Mouse (Mus musculus) neural tube, embryonic 11.5 days (tissue): ENCODE measurements around the gene Shroom1. TPM values are rescaled to one million over a fixed set of nuclear protein-coding genes. Genes with fewer than 3 reads are reported as not detected.

Experiments used
- ATAC-seq: fragments of 200-750 bp; cut with Nextera tagmentation; 2 replicates; pipeline ENCODE4 v1.8.0; 2017; ENCODE audit warnings: moderate number of reproducible peaks, mild to moderate bottlenecking, moderate TSS enrichment, moderate library complexity; ENCODE audit not compliant: insufficient read depth, low FRiP score, low TSS enrichment
- DNase-seq: peaks from one replicate; pipeline ENCODE4 v3.0.0-alpha.2; 2015; ENCODE audit warnings: low spot score
- H3K27ac ChIP-seq: fragments of 300-500 bp; sonication (generic); 2 replicates; pipeline ENCODE4 v1.5.1; 2014; ENCODE audit warnings: low read depth, mild to moderate bottlenecking, low read length
- H3K27me3 ChIP-seq: fragments of 300-500 bp; sonication (generic); 2 replicates; pipeline ENCODE4 v1.6.1; 2014; ENCODE audit warnings: mild to moderate bottlenecking, low read length, mixed read lengths; ENCODE audit not compliant: control insufficient read depth, insufficient read depth
- H3K36me3 ChIP-seq: fragments of 300-500 bp; sonication (generic); 2 replicates; pipeline ENCODE4 v1.6.1; 2014; ENCODE audit warnings: mild to moderate bottlenecking, low read length, moderate library complexity, mixed read lengths; ENCODE audit not compliant: control insufficient read depth, insufficient read depth
- H3K4me1 ChIP-seq: fragments of 300-500 bp; sonication (generic); 2 replicates; pipeline ENCODE4 v1.6.1; 2014; ENCODE audit warnings: low read length, mixed read lengths; ENCODE audit not compliant: control insufficient read depth, insufficient read depth
- H3K4me2 ChIP-seq: fragments of 300-500 bp; sonication (generic); 2 replicates; pipeline ENCODE4 v1.6.1; 2014; ENCODE audit warnings: low read depth, mild to moderate bottlenecking, moderate library complexity
- H3K4me3 ChIP-seq: fragments of 300-500 bp; sonication (generic); 2 replicates; pipeline ENCODE4 v1.5.1; 2014; ENCODE audit warnings: low read depth, low read length
- H3K9ac ChIP-seq: fragments of 300-500 bp; sonication (generic); 2 replicates; pipeline ENCODE4 v1.6.1; 2014; ENCODE audit warnings: mild to moderate bottlenecking, low read length
- H3K9me3 ChIP-seq: fragments of 300-500 bp; sonication (generic); 2 replicates; pipeline ENCODE4 v1.6.1; 2016; ENCODE audit warnings: low read length; ENCODE audit not compliant: control insufficient read depth
- WGBS: fragments of 180-500 bp; shearing (Covaris S2); extraction: QIAGEN DNeasy Blood & Tissue Kit; methylation state at CpG from one replicate; pipeline ENCODE4 v1.1.7; 2014; 5-methylcytosine and 5-hydroxymethylcytosine counted together
- polyA plus RNA-seq: library from polyadenylated mRNA; unstranded; fragments of >200 nt; fragmentation: Nextera tagmentation; extraction: Ambion mirVana; gene quantifications from 2 replicates; pipeline ENCODE4 v1.2.1, GENCODE M21; 2014

Gene Shroom1
- polyA plus RNA-seq, 1 experiment from 2014 or later, result 1.5 TPM

DNA sequence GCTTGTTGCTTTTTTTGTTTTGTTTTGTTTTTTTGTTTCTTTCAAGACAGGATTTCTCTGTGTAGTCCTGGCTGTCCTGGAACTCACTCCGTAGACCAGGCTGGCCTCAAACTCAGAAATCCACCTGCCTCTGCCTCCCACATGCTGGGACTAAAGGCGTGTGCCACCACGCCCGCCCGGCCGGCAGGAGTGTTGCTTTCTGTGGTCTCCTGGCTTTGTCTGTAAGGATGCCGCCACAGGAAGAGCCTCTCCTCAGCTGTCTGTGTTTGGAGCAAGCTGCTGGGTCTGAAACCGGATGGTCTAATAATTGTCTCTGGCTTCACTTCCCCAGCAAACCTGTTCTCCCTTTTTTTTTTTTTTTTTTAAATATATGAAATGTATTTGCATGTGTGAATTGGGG lies 21.5 kb upstream of the Shroom1 start:
- no peak for ATAC-seq
- 82% methylated on average over 8 of the region's 8 CpGs for WGBS

DNA sequence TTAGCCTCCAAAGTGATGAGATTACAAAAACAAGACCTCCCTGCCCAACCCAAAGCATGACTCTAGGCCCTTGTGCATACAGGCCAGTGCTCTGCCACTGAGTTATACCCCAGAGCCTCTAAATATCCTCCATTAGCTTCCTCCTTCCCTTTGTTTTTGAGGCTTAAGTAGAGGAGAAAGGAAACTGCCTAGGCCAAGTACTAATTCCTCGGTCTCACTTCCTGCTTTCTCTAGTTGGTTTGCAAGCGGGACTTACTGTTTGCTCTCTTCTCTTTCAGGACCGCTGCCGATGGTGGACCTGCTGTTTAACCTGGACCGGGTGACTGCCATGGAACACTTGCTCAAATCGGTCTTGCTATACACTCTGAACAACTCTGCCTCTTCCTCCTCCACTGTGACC lies 20.7 kb upstream of the Shroom1 start:
- H3K27ac ChIP-seq, result no peak overlapping the region
- no peaks in the 10 kb centered on the region for H3K9me3 ChIP-seq
- no peak overlapping the region for H3K4me2 ChIP-seq
- 89% methylated on average over 6 of the region's 6 CpGs for whole genome bisulfite sequencing
- H3K36me3 ChIP-seq, result no peaks in the 10 kb centered on the region
- no peaks in the 10 kb centered on the region for H3K4me1 ChIP-seq
- no peak overlapping the region for H3K4me3 ChIP-seq
- H3K27me3 ChIP-seq, result no peaks in the 10 kb centered on the region
- H3K9ac ChIP-seq, result no peak overlapping the region
- ATAC-seq, result no peak
- DNase-seq, result no peak

More for the DNA sequence above, 21.5 kb upstream of the Shroom1 start:
- Histone ChIP-seq H3K4me1 (no peaks in the 10 kb centered on the region), H3K9me3 (no peaks in the 10 kb centered on the region), H3K4me3 (no peak overlapping the region), H3K4me2 (no peak overlapping the region), H3K27me3 (no peaks in the 10 kb centered on the region), H3K9ac (no peak overlapping the region), H3K36me3 (no peaks in the 10 kb centered on the region), H3K27ac (no peak overlapping the region)
- no peak for DNase-seq

DNA sequence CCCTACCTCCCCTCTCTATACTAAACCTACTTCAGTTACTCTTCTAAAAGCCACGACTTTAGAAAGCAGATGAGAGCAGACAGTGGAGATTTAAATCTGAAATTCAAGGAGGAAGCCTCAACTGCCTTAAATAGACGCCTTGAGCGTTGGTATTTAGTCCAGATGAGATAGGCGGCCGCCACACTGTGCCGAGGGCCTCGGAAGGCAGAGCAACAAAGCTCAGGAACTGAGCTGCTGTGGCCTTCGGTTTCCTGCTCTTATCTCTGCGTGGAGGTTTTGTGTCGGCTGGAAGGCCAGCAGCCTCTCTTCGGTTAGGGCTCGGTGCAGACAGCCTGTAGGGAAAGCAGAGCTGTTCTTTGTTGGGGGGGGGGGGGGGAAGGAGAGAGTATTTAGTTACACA lies 15.1 kb upstream of the Shroom1 start:
- ATAC-seq (no peak), DNase-seq (no peak)
- Histone ChIP-seq H3K36me3 (no peaks in the 10 kb centered on the region), H3K27ac (no peak overlapping the region), H3K27me3 (no peaks in the 10 kb centered on the region), H3K4me2 (no peak overlapping the region), H3K4me3 (no peak overlapping the region), H3K9ac (no peak overlapping the region), H3K9me3 (no peaks in the 10 kb centered on the region), H3K4me1 (no peaks in the 10 kb centered on the region)
- WGBS, result 69% methylated on average over 12 of the region's 12 CpGs

DNA sequence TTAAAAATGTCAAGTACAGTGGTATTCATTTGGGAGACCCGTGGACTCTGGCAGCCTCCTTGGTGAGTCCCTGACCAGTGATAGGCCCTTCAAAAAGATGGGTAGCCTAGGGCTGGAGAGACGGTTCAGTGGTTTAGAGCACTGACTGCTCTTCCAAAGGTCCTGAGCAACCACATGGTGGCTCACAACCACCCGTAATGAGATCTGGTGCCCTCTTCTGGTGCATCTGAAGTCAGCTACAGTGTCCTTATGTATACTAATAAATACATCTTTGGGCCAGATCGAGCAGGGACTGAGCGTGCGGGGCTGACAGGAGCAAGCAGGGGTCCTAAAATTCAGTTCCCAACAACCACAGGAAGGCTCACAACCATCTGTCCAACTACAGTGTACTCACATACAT lies 13.1 kb upstream of the Shroom1 start:
- 41% methylated on average over 6 of the region's 6 CpGs for WGBS
- DNase-seq, result no peak

DNA sequence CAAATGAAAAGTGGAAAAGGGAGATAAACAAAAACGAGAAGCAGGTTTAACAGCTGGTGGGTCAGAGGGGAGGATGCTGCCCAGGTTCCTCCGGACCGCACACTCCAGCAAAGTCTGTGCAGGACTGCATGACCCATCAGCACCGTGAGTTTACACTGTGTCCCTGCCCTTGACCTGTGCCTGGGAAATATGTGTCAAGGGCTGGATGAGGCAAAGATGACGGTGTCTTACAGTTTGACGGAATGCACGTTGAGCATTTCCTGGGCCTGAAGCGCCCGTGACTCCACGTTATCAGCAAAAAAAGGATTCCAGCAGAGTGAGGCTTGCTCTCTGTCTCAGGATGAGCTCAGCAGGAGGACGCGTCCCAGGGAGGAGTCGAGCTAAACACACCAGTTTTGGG lies 11.4 kb upstream of the Shroom1 start:
- H3K27ac ChIP-seq, result no peak overlapping the region
- H3K36me3 ChIP-seq, result no peaks in the 10 kb centered on the region
- no peaks in the 10 kb centered on the region for H3K9me3 ChIP-seq
- ATAC-seq (no peak), DNase-seq (no peak)
- no peaks in the 10 kb centered on the region for H3K27me3 ChIP-seq
- H3K4me3 ChIP-seq, result no peak overlapping the region
- no peak overlapping the region for H3K4me2 ChIP-seq
- 67% methylated on average over 13 of the region's 13 CpGs for WGBS
- H3K9ac ChIP-seq, result no peak overlapping the region
- H3K4me1 ChIP-seq, result no peaks in the 10 kb centered on the region

More for the DNA sequence above, 13.1 kb upstream of the Shroom1 start:
- H3K36me3 ChIP-seq, result no peaks in the 10 kb centered on the region
- no peak for ATAC-seq
- H3K4me2 ChIP-seq, result no peak overlapping the region
- no peaks in the 10 kb centered on the region for H3K4me1 ChIP-seq
- H3K4me3 ChIP-seq, result no peak overlapping the region
- H3K9ac ChIP-seq, result no peak overlapping the region
- H3K27ac ChIP-seq, result no peak overlapping the region
- H3K9me3 ChIP-seq, result no peaks in the 10 kb centered on the region
- H3K27me3 ChIP-seq, result no peaks in the 10 kb centered on the region

DNA sequence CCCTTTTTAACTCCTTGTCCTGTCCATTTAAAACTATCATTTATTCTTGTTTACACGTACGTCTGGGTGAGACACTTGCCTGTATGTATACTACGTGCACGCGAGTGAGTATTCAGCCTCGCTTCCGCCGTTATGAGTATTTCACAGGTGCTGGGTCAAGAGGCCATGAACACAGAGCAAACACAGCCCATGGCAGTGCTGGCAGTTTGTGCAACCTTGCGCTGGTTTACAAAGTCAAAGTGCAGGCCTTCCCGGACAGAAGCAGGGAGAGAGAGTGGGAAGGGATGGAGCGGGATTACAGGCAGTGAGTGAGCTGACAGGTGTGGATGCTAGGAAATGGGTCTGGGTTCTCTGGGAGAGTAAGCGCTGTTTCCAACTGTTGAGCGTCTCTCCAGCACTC lies 10.8 kb upstream of the Shroom1 start:
- no peak for DNase-seq
- H3K4me3 ChIP-seq, result no peak overlapping the region
- no peaks in the 10 kb centered on the region for H3K27me3 ChIP-seq
- WGBS, result 88% methylated on average over 13 of the region's 13 CpGs
- no peaks in the 10 kb centered on the region for H3K4me1 ChIP-seq
- no peak overlapping the region for H3K9ac ChIP-seq
- no peak for ATAC-seq
- H3K9me3 ChIP-seq, result no peaks in the 10 kb centered on the region
- H3K36me3 ChIP-seq, result no peaks in the 10 kb centered on the region
- no peak overlapping the region for H3K4me2 ChIP-seq
- H3K27ac ChIP-seq, result no peak overlapping the region

DNA sequence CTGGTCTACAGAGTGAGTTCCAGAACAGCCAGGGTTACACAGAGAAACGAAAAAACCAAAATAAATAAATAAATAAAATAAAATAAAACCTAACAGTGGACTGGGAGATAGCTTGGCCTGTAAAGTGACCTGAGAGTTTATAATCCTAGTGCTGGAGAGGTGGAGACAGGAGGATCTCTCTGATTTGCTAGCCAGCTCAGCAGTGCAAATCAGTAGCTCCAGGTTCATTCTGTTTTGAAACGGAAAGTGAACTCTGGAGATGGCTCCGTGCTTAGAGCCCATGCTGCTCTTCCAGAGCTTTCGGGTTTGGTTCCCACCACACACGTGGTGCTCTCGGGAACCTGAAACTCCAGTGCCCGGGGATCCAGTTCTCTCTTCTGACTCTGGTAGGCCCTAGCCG lies 9.0 kb upstream of the Shroom1 start:
- Histone ChIP-seq H3K4me2 (no peak overlapping the region), H3K4me1 (no peaks in the 10 kb centered on the region), H3K27me3 (no peaks in the 10 kb centered on the region), H3K36me3 (no peaks in the 10 kb centered on the region), H3K9ac (no peak overlapping the region), H3K4me3 (no peak overlapping the region), H3K9me3 (no peaks in the 10 kb centered on the region), H3K27ac (no peak overlapping the region)
- WGBS, result 90% methylated on average over 8 of the region's 8 CpGs
- ATAC-seq (no peak), DNase-seq (no peak)

DNA sequence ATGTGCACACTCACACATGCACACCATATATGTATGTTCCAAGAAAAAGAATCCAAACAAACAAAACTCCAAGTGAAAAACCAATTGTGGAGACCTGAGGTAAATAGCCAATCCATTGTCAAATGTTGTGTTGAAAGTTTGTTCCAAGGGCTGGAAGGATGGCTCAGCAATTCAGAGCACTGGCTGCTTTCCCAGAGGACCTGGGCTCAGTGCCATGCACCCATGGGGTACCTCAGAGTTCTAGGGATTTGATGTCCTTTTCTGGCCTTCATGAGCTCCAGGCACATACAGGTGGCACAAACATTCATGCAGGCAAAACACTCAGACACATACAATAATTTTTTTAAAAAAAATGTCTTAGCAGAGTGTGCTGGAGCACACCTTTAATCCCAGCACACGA lies 8.5 kb upstream of the Shroom1 start:
- Histone ChIP-seq H3K36me3 (no peaks in the 10 kb centered on the region), H3K4me3 (no peak overlapping the region), H3K27me3 (no peaks in the 10 kb centered on the region), H3K4me2 (no peak overlapping the region), H3K9me3 (no peaks in the 10 kb centered on the region), H3K4me1 (no peaks in the 10 kb centered on the region), H3K9ac (no peak overlapping the region), H3K27ac (no peak overlapping the region)
- WGBS, result 94% methylated on average over 1 of the region's 1 CpGs
- DNase-seq (no peak), ATAC-seq (no peak)

DNA sequence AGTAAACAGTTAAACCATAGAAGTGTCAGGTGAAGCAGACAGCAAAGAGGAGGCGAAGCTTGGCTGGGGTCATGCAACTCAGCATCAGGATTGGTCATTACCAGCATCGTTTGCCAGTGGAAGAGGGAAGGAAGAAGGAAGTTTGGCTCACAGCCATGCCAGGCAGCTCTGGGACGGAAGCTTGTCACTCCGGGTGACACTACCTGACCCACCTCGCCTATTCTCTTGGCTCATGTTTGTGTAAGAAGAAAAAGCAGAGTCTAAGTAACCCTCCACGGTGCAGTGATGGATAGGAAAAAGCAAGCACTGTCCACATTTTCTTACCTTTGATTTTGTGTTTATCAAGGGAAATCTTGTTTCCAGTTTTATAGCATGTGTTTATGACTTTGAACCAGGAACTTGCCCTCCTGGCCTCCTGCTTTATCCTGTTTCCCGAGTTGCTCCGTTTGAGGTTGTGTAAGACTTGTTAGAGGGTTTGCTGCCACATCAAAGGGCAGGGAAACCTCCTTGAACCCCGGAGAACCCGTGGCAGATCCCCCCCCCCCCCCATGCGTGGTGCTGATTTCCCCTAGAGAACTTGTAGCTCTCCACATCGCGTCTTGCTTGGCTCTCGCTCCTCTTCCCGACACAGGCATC lies 6.8 kb upstream of the Shroom1 start:
- DNase-seq, result no peak

More for the DNA sequence above, 6.8 kb upstream of the Shroom1 start:
- H3K36me3 ChIP-seq, result no peaks in the 10 kb centered on the region
- 58% methylated on average over 15 of the region's 15 CpGs for WGBS
- H3K4me1 ChIP-seq, result no peaks in the 10 kb centered on the region
- ATAC-seq, result no peak
- no peaks in the 10 kb centered on the region for H3K9me3 ChIP-seq
- no peaks in the 10 kb centered on the region for H3K27me3 ChIP-seq
- no peak overlapping the region for H3K4me3 ChIP-seq
- no peak overlapping the region for H3K27ac ChIP-seq
- H3K4me2 ChIP-seq, result no peak overlapping the region
- H3K9ac ChIP-seq, result no peak overlapping the region
